Mouse (Mus musculus) brown adipose tissue, adult 24 weeks (tissue): ENCODE results near the gene Olfr286. TPM values are rescaled to one million over a fixed set of nuclear protein-coding genes. Genes with fewer than 3 reads are reported as not detected.

Experiments used
- H3K27ac ChIP-seq: fragments of 200-500 bp; replicated peaks from 2 replicates; pipeline ENCODE4 v1.5.1; 2012; ENCODE audit warnings: low read depth, mild to moderate bottlenecking, low read length
- H3K4me1 ChIP-seq: fragments of 200-500 bp; 2 replicates; pipeline ENCODE4 v1.6.1; 2012; ENCODE audit warnings: low read length, mixed read lengths; ENCODE audit not compliant: control insufficient read depth, insufficient read depth, insufficient read length
- H3K4me3 ChIP-seq: fragments of 200-500 bp; 2 replicates; pipeline ENCODE4 v1.5.1; 2012; ENCODE audit warnings: low read depth, mild to moderate bottlenecking, low read length, moderate library complexity; ENCODE audit not compliant: insufficient read depth
- polyA plus RNA-seq: library from polyadenylated mRNA; stranded (reverse); fragments of >200 nt; gene quantifications from 2 replicates; pipeline ENCODE4 v1.2.4, GENCODE M21; 2012; ENCODE audit not compliant: missing spikeins, insufficient read depth, insufficient read length

The Olfr286 gene
- polyA plus RNA-seq: not detected in 2 replicates

- Histone ChIP-seq H3K27ac (no peak within 1 kb of the TSS), H3K4me3 (no peak within 1 kb of the TSS), H3K4me1 (no peaks in the 10 kb centered on the region)
Measured at GRCm38 (mm10) chr15:98234350-98234749, at the start of gene Olfr286. Gene Olfr286 (minus strand): TSS chr15:98234450.

- no peak overlapping the region for H3K4me3 ChIP-seq
- H3K27ac ChIP-seq: no peak overlapping the region
- no peaks in the 10 kb centered on the region for H3K4me1 ChIP-seq
Measured at GRCm38 (mm10) chr15:98257776-98258175, 23.5 kb upstream of the Olfr286 start.

DNA sequence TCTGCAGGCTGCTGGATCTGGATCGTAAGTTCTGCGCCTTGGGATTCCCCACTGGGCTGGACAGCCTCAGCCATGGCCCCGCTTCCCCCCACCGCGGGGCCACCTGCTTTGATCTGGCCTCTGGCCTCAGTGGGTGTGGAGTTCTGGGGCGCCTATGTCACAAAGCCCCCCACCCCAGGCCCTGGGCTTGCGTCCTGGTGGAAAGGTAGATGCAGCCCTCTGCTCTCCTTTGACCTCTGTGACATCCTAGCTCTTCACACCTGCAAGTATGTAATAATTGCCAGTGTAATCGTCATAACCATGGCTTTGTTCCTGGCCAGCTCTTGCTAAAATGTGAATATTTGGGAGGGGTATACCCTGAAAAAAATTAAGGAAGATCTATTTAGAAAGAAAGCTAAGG lies 22.9 kb upstream of the Olfr286 start, which contains the start of gene H1fnt:
TSS of gene H1fnt (minus strand) at position 101 of the 400 bp plus-strand sequence.
- Histone ChIP-seq H3K4me1 (no peaks in the 10 kb centered on the region), H3K27ac (no peak within 1 kb of the TSS), H3K4me3 (no peak within 1 kb of the TSS)

DNA sequence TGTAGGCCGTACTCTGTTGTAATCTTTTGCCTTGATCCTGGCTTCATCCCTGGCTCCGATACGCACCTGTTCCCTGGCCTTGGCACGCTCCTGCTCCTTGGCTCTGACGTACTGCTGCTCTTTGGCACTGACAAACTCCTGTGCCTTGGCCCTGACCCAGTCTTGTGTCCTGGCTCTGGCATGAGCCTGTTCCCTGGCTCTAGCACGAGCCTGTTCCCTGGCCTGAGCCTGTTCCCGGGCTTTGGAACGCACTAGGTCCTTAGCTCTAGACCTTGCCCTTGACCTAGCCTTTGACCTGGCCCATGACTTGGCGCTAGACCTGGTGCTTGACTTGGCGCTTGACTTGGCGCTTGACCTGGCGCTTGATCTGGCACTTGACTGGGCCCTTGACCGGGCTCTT lies 22.0 kb upstream of the Olfr286 start:
- Histone ChIP-seq H3K27ac (no peak overlapping the region), H3K4me3 (no peak overlapping the region), H3K4me1 (no peaks in the 10 kb centered on the region)

DNA sequence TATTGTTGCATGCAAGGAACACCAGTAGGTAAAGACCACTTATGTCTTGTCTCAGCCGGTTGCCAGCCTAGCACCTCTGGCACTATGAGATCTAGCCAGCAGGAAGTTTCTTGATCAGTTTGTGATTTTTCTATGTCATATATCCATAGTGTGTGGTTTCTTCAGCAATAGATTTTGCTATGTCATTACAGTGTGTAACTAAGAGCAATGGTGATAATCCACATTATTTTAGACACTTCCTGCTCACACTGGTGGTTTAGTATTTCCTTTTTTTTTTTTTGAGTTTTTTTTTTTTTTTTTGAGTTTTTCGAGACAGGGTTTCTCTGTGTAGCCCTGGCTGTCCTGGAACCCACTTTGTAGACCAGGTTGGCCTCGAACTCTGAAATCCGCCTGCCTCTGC lies 1.2 kb upstream of the Olfr286 start:
- no peak overlapping the region for H3K4me3 ChIP-seq
- H3K4me1 ChIP-seq: no peaks in the 10 kb centered on the region
- no peak overlapping the region for H3K27ac ChIP-seq

DNA sequence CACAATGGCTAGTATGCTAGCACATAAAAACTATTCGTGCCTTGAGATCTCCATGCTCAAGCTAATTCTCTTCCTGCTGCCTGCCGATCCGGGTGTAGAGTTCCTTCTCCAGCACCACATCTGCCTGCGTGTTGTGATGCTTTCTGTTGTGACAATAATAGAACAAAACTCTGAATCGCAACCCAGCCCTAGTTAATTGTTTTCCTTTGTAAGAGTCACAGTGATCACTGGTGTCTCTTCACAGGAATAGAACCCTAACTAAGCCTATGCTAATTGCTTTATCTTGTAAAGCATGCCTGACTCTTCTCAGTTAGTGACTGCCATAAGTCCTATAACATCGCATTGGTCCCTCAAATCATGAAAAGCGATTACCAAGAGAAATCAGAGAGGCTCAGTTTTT lies 8.2 kb downstream of the Olfr286 start:
- no peak overlapping the region for H3K27ac ChIP-seq

DNA sequence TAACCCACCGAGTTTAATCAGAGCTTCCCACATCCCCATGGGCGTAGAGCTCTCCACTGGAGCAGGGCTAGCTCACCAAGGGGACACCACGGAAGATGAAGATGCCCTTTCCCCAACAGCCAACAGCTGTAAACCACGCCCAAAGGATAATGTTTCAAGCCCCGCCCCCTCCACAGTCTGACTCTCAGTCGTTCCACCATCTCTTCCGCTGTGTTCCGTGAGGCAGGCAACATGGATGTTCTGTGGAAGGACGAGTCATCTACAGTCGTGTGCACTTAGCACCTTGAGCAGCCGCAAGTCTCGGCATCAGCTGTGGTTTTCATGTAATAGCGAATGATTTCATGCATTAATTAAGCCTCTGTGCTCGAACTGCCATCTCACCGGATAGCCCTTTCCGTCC lies 8.6 kb downstream of the Olfr286 start:
- Histone ChIP-seq H3K4me1 (no peaks in the 10 kb centered on the region), H3K4me3 (no peak overlapping the region), H3K27ac (no peak overlapping the region)

More for the DNA sequence above, 8.2 kb downstream of the Olfr286 start:
- no peak overlapping the region for H3K4me3 ChIP-seq
- no peaks in the 10 kb centered on the region for H3K4me1 ChIP-seq

GRCm38 (mm10) chr15:98222377-98222776 lies 11.9 kb downstream of the Olfr286 start:
- Histone ChIP-seq H3K27ac (no peak overlapping the region), H3K4me3 (no peak overlapping the region), H3K4me1 (no peaks in the 10 kb centered on the region)

GRCm38 (mm10) chr15:98220877-98221276 lies 13.4 kb downstream of the Olfr286 start, which contains the start of the genes Gm44579 and Olfr287:
Gene Gm44579 (minus strand): TSS chr15:98220977.
Gene Olfr287 (minus strand): TSS chr15:98221056.
- no peak within 1 kb of the TSS for H3K4me3 ChIP-seq
- no peaks in the 10 kb centered on the region for H3K4me1 ChIP-seq
- H3K27ac ChIP-seq: no peak within 1 kb of the TSS

GRCm38 (mm10) chr15:98214130-98214529 lies 20.1 kb downstream of the Olfr286 start:
- peaks cover 4% of the 10 kb centered on the region; the same call in 1 of the 2 replicates for H3K4me1 ChIP-seq
- no peak overlapping the region for H3K27ac ChIP-seq
- H3K4me3 ChIP-seq: no peak overlapping the region

GRCm38 (mm10) chr15:98213336-98213870 lies 20.8 kb downstream of the Olfr286 start:
- H3K4me3 ChIP-seq: no peak overlapping the region
- H3K27ac ChIP-seq: no peak overlapping the region
- H3K4me1 ChIP-seq: peaks cover 4% of the 10 kb centered on the region; the same call in 1 of the 2 replicates

DNA sequence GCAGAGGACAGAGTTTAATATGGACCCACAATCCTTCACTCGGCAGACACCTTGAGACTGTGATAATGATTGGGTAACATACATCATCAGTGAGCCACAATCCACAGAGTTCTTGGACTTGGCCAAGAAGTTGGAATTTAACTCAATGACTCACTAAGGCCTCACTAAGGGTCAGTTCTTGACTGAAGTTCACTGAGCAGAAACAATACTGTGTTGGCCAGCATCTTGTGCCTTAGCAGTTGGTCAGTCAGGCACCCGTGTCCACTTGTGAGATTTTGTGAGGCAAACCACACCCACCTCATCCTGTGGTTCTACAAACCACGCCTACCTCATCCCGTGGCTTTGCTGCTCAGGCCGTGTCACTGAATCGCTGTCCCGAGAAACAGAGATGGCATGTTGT lies 24.6 kb downstream of the Olfr286 start:
- Histone ChIP-seq H3K4me3 (no peak overlapping the region), H3K27ac (no peak overlapping the region), H3K4me1 (peaks cover 4% of the 10 kb centered on the region; the same call in 1 of the 2 replicates)

- no peaks in the 10 kb centered on the region for H3K4me1 ChIP-seq
- no peak within 1 kb of the TSS for H3K27ac ChIP-seq
Measured at GRCm38 (mm10) chr15:98195442-98195841, 38.8 kb downstream of the Olfr286 start, which contains the start of gene Olfr288. Gene Olfr288 (minus strand): TSS chr15:98195542.

DNA sequence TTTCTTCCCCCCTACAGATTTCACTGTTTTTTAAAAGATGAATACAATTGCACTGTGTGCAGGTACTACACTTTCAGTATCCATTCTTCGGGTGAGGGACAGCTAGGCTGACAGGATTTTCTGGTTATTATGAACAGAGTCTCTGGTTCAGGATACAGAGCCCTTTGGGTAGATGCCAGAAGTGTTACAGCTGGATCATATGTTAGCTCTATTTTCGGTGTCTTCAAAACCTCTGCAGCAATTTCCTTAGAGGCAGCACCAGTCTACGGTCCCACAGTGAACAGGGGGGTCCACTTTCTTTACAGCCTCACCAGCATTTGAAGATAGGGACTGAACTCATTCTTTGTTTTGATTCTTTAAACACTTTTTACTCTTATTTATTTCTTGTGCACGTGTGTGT lies 49.8 kb downstream of the Olfr286 start:
- Histone ChIP-seq H3K4me1 (no peaks in the 10 kb centered on the region), H3K27ac (no peak overlapping the region), H3K4me3 (no peak overlapping the region)

More at GRCm38 (mm10) chr15:98195442-98195841, 38.8 kb downstream of the Olfr286 start, which contains the start of gene Olfr288:
- no peak within 1 kb of the TSS for H3K4me3 ChIP-seq

DNA sequence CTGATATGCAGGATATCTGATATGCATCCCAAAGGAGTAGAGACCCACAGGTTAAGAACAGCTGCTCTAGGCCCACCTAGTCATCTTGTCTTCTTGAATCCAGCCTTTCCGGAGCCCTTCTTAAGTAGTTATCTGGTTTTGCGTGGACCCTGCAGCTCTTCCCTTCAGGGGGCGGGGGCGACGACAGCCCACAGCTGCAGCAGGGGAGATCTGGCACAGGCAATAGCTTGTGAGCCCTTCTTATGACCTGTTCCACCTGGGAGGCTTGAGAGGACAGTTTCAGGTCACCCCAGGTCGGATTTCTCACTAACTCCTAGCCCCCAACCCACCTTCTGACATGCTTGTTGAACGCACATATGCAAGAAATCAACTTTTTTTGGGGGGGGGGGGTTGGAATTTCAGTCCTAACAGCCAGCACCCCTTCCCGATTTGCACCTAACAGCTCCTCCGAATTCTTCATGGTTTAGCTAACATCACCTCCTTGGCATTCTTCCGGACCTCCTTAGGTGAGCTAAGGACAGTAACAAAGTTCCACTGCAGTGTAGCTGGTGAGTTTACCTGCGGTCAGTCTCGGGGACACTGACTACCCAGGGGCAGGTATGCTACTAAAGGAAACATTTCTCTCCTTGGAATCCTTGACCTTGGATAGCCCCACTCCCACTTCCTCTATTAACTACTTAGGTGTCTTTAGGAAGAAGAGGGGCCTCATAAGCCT lies 52.2 kb downstream of the Olfr286 start:
- no peak overlapping the region for H3K27ac ChIP-seq
- H3K4me1 ChIP-seq: no peaks in the 10 kb centered on the region
- no peak overlapping the region for H3K4me3 ChIP-seq
